ENCODE assay signal across 19 mouse cellular contexts in genomic region chr2:9782698-9783097, GRCm38 (mm10).
"Had no signal": no experiment of that assay in that cellular context is flagged by ENCODE, and none has a peak within 500 bp of the region (broad histone marks: within the 10 kb centered on the region; RNA-seq: fewer than 3 reads in every experiment).

No protein-coding gene starts in this region.

- H3K9me3 ChIP-seq: midbrain, embryonic 10.5 days; midbrain, embryonic 12.5 days; neural tube, embryonic 13.5 days; neural tube, embryonic 15.5 days had no signal

- ATAC-seq: midbrain, embryonic 16.5 days had no signal

- H3K27ac ChIP-seq: midbrain, embryonic 10.5 days; midbrain, embryonic 12.5 days; neural tube, embryonic 13.5 days; neural tube, embryonic 15.5 days had no signal

- DNase-seq: lung, adult 18-20 months; lung, embryonic 14.5 days; lung, postnatal 10 days; lung, postnatal 4 days; midbrain, embryonic 14.5 days; retina, postnatal 1 day; right cerebral cortex, adult 18-20 months; right cerebral cortex, postnatal 25 days; right cerebral cortex, postnatal 4 days; spleen, adult 18-20 months; thymus, adult 18-20 months; thymus, postnatal 14 days; thymus, postnatal 36 days had no signal

- H3K4me2 ChIP-seq: lung, embryonic 14.5 days; midbrain, embryonic 12.5 days; neural tube, embryonic 13.5 days; neural tube, embryonic 15.5 days had no signal

- H3K27me3 ChIP-seq: midbrain, embryonic 12.5 days; neural tube, embryonic 13.5 days; neural tube, embryonic 15.5 days had no signal

- H3K4me1 ChIP-seq: midbrain, embryonic 10.5 days; midbrain, embryonic 12.5 days; neural tube, embryonic 13.5 days; neural tube, embryonic 15.5 days had no signal

- H3K36me3 ChIP-seq: midbrain, embryonic 10.5 days; midbrain, embryonic 12.5 days; neural tube, embryonic 13.5 days; neural tube, embryonic 15.5 days had no signal

- H3K9ac ChIP-seq: lung, embryonic 14.5 days; midbrain, embryonic 12.5 days; neural tube, embryonic 13.5 days; neural tube, embryonic 15.5 days had no signal

- H3K4me3 ChIP-seq: midbrain, embryonic 10.5 days; midbrain, embryonic 12.5 days; myocyte; neural tube, embryonic 13.5 days; neural tube, embryonic 15.5 days had no signal
